Mouse (Mus musculus) neural tube, embryonic 12.5 days (tissue): ENCODE data around the gene Depp1. TPM values are rescaled to one million over a fixed set of nuclear protein-coding genes. Genes with fewer than 3 reads are reported as not detected.

ENCODE experiments used
- microRNA-seq: library from miRNA; unstranded; fragments of <30 nt; microRNA quantifications from one replicate; pipeline ENCODE4, GENCODE M21; 2017
- polyA plus RNA-seq: library from polyadenylated mRNA; unstranded; fragments of >200 nt; fragmentation: Nextera tagmentation; extraction: Ambion mirVana; gene quantifications from 2 replicates; pipeline ENCODE4 v1.2.1, GENCODE M21; 2016

Depp1 gene
- polyA plus RNA-seq, 1 experiment from 2014 or later = 12.3 TPM

Small RNAs within 50 kb of the gene (microRNA-seq; reads per million reads assigned to microRNA genes)
- 1.3 reads per million for gene Mir7043

Other genes starting within 250 kb of the Depp1 start
- 0.41 and 0.71 TPM in 2 replicates for gene Alox5, start 189.4 kb upstream of the Depp1 start, polyA plus RNA-seq
- gene Olfr211, start 161.5 kb upstream of the Depp1 start, polyA plus RNA-seq = not detected in 2 replicates
- gene Olfr212, start 144.1 kb upstream of the Depp1 start, polyA plus RNA-seq = not detected in 2 replicates
- not detected in 2 replicates for gene Olfr213, start 112.2 kb upstream of the Depp1 start, polyA plus RNA-seq
- 0.20 and 0.45 TPM in 2 replicates for gene Gm5580, start 99.5 kb upstream of the Depp1 start, polyA plus RNA-seq
- gene Olfr214, start 96.4 kb upstream of the Depp1 start, polyA plus RNA-seq = not detected in 2 replicates
- not detected in 2 replicates for gene Olfr215, start 66.4 kb upstream of the Depp1 start, polyA plus RNA-seq
- 236 and 240 TPM in 2 replicates for gene Zfp422, start 21.6 kb upstream of the Depp1 start, polyA plus RNA-seq
- gene Rassf4, start 23.3 kb downstream of the Depp1 start, polyA plus RNA-seq = 34.1 and 38.3 TPM in 2 replicates
- 0.09 and 0.10 TPM in 2 replicates for gene Tmem72, start 66.3 kb downstream of the Depp1 start, polyA plus RNA-seq